Mouse (Mus musculus): ENCODE data around the gene Slc29a2. TPM values are rescaled to one million over a fixed set of nuclear protein-coding genes. Genes with fewer than 3 reads are reported as not detected.

The Slc29a2 gene
- polyA plus RNA-seq, 1 experiment = 5.9 TPM

- no peak for DNase-seq (ENCODE audit: low spot score)
These were observed 9.0 kb downstream of the Slc29a2 start for GRCm38 (mm10) chr19:5032686-5033085.

- DNase-seq (ENCODE audit: low spot score) = no peak
These were observed 12.9 kb downstream of the Slc29a2 start for GRCm38 (mm10) chr19:5036577-5036976.

GRCm38 (mm10) chr19:5037678-5038571 lies 14.3 kb downstream of the Slc29a2 start:
- peak; percentile 53 for DNase-seq (ENCODE audit: low spot score)

GRCm38 (mm10) chr19:5038709-5039156 lies 15.1 kb downstream of the Slc29a2 start, which contains the start of the genes B4gat1 and AC124502.3:
B4gat1 (plus strand) TSS chr19:5038826.
AC124502.3 (plus strand) TSS chr19:5038891.
- DNase-seq (ENCODE audit: low spot score) = peak; percentile 69

- no peak for DNase-seq (ENCODE audit: low spot score)
These were observed 15.8 kb downstream of the Slc29a2 start for GRCm38 (mm10) chr19:5039301-5040114.

- peak; percentile 73 for DNase-seq (ENCODE audit: low spot score)
These were observed 17.3 kb downstream of the Slc29a2 start, which contains the start of gene Brms1 for GRCm38 (mm10) chr19:5040862-5041523. Brms1 (plus strand) TSS chr19:5041354.

- DNase-seq (ENCODE audit: low spot score) = no peak
These were observed 17.9 kb downstream of the Slc29a2 start for GRCm38 (mm10) chr19:5041588-5041987.

GRCm38 (mm10) chr19:5045531-5045930 lies 21.9 kb downstream of the Slc29a2 start:
- no peak for DNase-seq (ENCODE audit: low spot score)

- peak; percentile 20 for DNase-seq (ENCODE audit: low spot score)
These were observed 24.7 kb downstream of the Slc29a2 start for GRCm38 (mm10) chr19:5048138-5049056.

- peak; percentile 23 for DNase-seq (ENCODE audit: low spot score)
These were observed 25.7 kb downstream of the Slc29a2 start for GRCm38 (mm10) chr19:5049325-5049724.

- peak; percentile 66 for DNase-seq (ENCODE audit: low spot score)
These were observed 26.6 kb downstream of the Slc29a2 start, which contains the start of gene Rin1 for GRCm38 (mm10) chr19:5050047-5050905. Rin1 (plus strand) TSS chr19:5050481.

GRCm38 (mm10) chr19:5051031-5051430 lies 27.4 kb downstream of the Slc29a2 start:
- no peak for DNase-seq (ENCODE audit: low spot score)

GRCm38 (mm10) chr19:5051515-5051914 lies 27.9 kb downstream of the Slc29a2 start:
- DNase-seq (ENCODE audit: low spot score) = no peak

GRCm38 (mm10) chr19:5052166-5052822 lies 28.6 kb downstream of the Slc29a2 start:
- DNase-seq (ENCODE audit: low spot score) = no peak

- no peak for DNase-seq (ENCODE audit: low spot score)
These were observed 29.2 kb downstream of the Slc29a2 start for GRCm38 (mm10) chr19:5052853-5053252.

- DNase-seq (ENCODE audit: low spot score) = no peak
These were observed 30.2 kb downstream of the Slc29a2 start for GRCm38 (mm10) chr19:5053909-5054308.

- DNase-seq (ENCODE audit: low spot score) = no peak
These were observed 32.6 kb downstream of the Slc29a2 start for GRCm38 (mm10) chr19:5056251-5056650.

- DNase-seq (ENCODE audit: low spot score) = no peak
These were observed 34.5 kb downstream of the Slc29a2 start for GRCm38 (mm10) chr19:5057876-5058775.

All from urinary bladder, adult 2 months (tissue).